Mouse (Mus musculus): ENCODE results near the gene Slc38a8. TPM values are rescaled to one million over a fixed set of nuclear protein-coding genes. Genes with fewer than 3 reads are reported as not detected.

Slc38a8 gene
- total RNA-seq, 2 experiments from 2014 or later = 0.29 to 0.81 TPM

- intact Hi-C loops (cut with DNase I) = no loop called here
- no peak for DNase-seq (ENCODE audit: low spot score in 2 of 2)
These were observed 1.7 kb downstream of the Slc38a8 start for GRCm38 (mm10) chr8:119499836-119500235.

- DNase-seq (ENCODE audit: low spot score in 2 of 2) = no peak
- intact Hi-C loops (cut with DNase I) = loop anchor here (2.0 kb wide), 1 partner anchor 50 kb away; the partner anchor contains the start of gene Necab2
These were observed 4.7 kb downstream of the Slc38a8 start for GRCm38 (mm10) chr8:119496848-119497247.

- no peak for DNase-seq (ENCODE audit: low spot score in 2 of 2)
- intact Hi-C loops (cut with DNase I) = no loop called here
These were observed 14.4 kb downstream of the Slc38a8 start for GRCm38 (mm10) chr8:119487093-119487492.

- intact Hi-C loops (cut with DNase I) = no loop called here
- DNase-seq (ENCODE audit: low spot score in 2 of 2) = no peak
These were observed 17.2 kb downstream of the Slc38a8 start for GRCm38 (mm10) chr8:119484145-119484896.

GRCm38 (mm10) chr8:119478684-119479083, 22.8 kb downstream of the Slc38a8 start:
- intact Hi-C loops (cut with DNase I) = no loop called here
- DNase-seq (ENCODE audit: low spot score in 2 of 2) = no peak

GRCm38 (mm10) chr8:119468091-119468490, 33.4 kb downstream of the Slc38a8 start:
- intact Hi-C loops (cut with DNase I) = no loop called here
- no peak for DNase-seq (ENCODE audit: low spot score in 2 of 2)

- intact Hi-C loops (cut with DNase I) = no loop called here
- DNase-seq (ENCODE audit: low spot score in 2 of 2) = no peak
These were observed 34.7 kb downstream of the Slc38a8 start for GRCm38 (mm10) chr8:119466794-119467193.

- peak in 1 of 2 experiments; percentile 49 for DNase-seq (ENCODE audit: low spot score in 2 of 2)
- intact Hi-C loops (cut with DNase I) = no loop called here
These were observed 35.4 kb downstream of the Slc38a8 start for GRCm38 (mm10) chr8:119466105-119466504.

- intact Hi-C loops (cut with DNase I) = no loop called here
- no peak for DNase-seq (ENCODE audit: low spot score in 2 of 2)
These were observed 37.8 kb downstream of the Slc38a8 start for GRCm38 (mm10) chr8:119463709-119464108.

GRCm38 (mm10) chr8:119461356-119461755, 40.1 kb downstream of the Slc38a8 start:
- no peak for DNase-seq (ENCODE audit: low spot score in 2 of 2)
- intact Hi-C loops (cut with DNase I) = no loop called here

GRCm38 (mm10) chr8:119459724-119460123, 41.8 kb downstream of the Slc38a8 start:
- intact Hi-C loops (cut with DNase I) = no loop called here
- DNase-seq (ENCODE audit: low spot score in 2 of 2) = no peak

- no peak for DNase-seq (ENCODE audit: low spot score in 2 of 2)
- intact Hi-C loops (cut with DNase I) = no loop called here
These were observed 45.5 kb downstream of the Slc38a8 start for GRCm38 (mm10) chr8:119456045-119456444.

- no peak for DNase-seq (ENCODE audit: low spot score in 2 of 2)
- intact Hi-C loops (cut with DNase I) = no loop called here
These were observed 48.6 kb downstream of the Slc38a8 start for GRCm38 (mm10) chr8:119452919-119453318.

- intact Hi-C loops (cut with DNase I) = no loop called here
- no peak for DNase-seq (ENCODE audit: low spot score in 2 of 2)
These were observed 50.4 kb downstream of the Slc38a8 start for GRCm38 (mm10) chr8:119451131-119451530.

GRCm38 (mm10) chr8:119449627-119450026, 51.9 kb downstream of the Slc38a8 start:
- intact Hi-C loops (cut with DNase I) = no loop called here
- peak; percentile 63 to 74 for DNase-seq (ENCODE audit: low spot score in 2 of 2)

GRCm38 (mm10) chr8:119447781-119448170, 53.7 kb downstream of the Slc38a8 start:
- DNase-seq (ENCODE audit: low spot score in 2 of 2) = no peak
- intact Hi-C loops (cut with DNase I) = loop anchor here (2.0 kb wide), 1 partner anchor 49 kb away; no protein-coding TSS in a partner anchor

GRCm38 (mm10) chr8:119446990-119447780, 54.3 kb downstream of the Slc38a8 start:
- peak in 1 of 2 experiments; percentile 21 for DNase-seq (ENCODE audit: low spot score in 2 of 2)
- intact Hi-C loops (cut with DNase I) = loop anchor here (2.0 kb wide), 1 partner anchor 50 kb away; no protein-coding TSS in a partner anchor

- DNase-seq (ENCODE audit: low spot score in 2 of 2) = peak; percentile 81 to 86
- intact Hi-C loops (cut with DNase I) = loop anchor here (2.0 kb wide), 1 partner anchor 50 kb away; no protein-coding TSS in a partner anchor
These were observed 55.1 kb downstream of the Slc38a8 start, which contains the start of gene Necab2 for GRCm38 (mm10) chr8:119446211-119446989. Gene Necab2 (plus strand): TSS chr8:119446719.

- no peak for DNase-seq (ENCODE audit: low spot score in 2 of 2)
- intact Hi-C loops (cut with DNase I) = loop anchor here (5.0 kb wide), 2 partner anchors 164 to 334 kb away; partner anchors contain the start of genes Taf1c and Tldc1
These were observed 58.5 kb downstream of the Slc38a8 start for GRCm38 (mm10) chr8:119442970-119443369.
